Mouse (Mus musculus): ENCODE results near the gene Cox10.

DNA sequence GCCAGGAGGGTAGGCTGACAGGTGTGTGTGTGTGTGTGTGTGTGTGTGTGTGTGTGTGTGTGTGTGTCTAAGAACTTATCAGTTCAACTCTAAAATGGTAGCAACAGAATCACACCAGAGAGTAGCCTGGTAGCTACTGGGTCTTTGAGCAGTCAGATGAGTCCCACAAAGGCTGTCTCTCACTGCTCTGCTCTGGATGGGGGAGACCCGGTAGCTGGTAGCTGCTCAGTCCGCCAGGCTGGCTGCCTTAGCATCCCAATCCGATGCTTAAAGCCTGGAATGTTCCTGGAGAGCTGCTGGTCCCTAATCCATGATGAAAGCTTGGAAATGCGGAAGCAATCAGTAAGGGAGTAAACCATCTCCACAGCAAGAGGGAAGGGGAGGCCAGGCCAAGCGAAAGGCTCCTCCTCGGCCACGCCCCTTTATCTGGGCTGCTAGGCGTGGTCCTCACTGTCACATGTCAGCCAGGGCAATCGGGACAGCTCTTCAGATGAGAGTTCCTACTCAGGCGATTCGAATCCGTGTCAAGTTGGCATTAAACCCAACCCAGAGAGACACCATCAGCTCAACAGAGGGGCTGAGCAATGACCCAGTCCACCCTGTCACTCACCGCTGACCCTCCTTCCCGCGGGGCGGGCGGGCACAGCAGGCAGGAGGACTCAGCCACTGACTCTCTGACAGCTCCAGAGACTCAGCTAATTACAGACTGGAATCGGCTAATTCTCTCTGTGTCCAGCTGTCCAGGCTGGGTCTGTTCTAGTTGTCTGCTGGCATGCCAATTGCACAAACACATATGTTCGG, 127.2 kb downstream of the Cox10 start:
- TF ChIP-seq HCFC1 (IDR thresholded peaks at IDR 0.05; ENCODE audit: low read depth, low read length) = no peak
- TF ChIP-seq CTCF (conservative IDR thresholded peaks at IDR 0.05 in 1 of 2, IDR thresholded peaks at IDR 0.05 in 1 of 2; ENCODE audit: low read depth in 2 of 2, low read length in 2 of 2) = no peak
- TF ChIP-seq BHLHE40 (IDR thresholded peaks at IDR 0.05; ENCODE audit: low read depth, low read length) = no peak
- no peak for TF ChIP-seq POLR2A (IDR thresholded peaks at IDR 0.05; ENCODE audit: low read depth, low read length)
- TF ChIP-seq EP300 (IDR thresholded peaks at IDR 0.05; ENCODE audit: low read length) = no peak
- no peak for TF ChIP-seq ZNF384 (IDR thresholded peaks at IDR 0.05; ENCODE audit: low read depth, low read length)
- TF ChIP-seq MAX (IDR thresholded peaks at IDR 0.05; ENCODE audit: low read length) = no peak
- TF ChIP-seq USF1 (IDR thresholded peaks at IDR 0.05; ENCODE audit: low read depth, low read length) = no peak
- no peak for TF ChIP-seq SIN3A (IDR thresholded peaks at IDR 0.05; ENCODE audit: low read length)
- no peak for TF ChIP-seq PAX5 (IDR thresholded peaks at IDR 0.05; ENCODE audit: low read length)

All from CH12.LX (cell line).